In the genomic region with DNA sequence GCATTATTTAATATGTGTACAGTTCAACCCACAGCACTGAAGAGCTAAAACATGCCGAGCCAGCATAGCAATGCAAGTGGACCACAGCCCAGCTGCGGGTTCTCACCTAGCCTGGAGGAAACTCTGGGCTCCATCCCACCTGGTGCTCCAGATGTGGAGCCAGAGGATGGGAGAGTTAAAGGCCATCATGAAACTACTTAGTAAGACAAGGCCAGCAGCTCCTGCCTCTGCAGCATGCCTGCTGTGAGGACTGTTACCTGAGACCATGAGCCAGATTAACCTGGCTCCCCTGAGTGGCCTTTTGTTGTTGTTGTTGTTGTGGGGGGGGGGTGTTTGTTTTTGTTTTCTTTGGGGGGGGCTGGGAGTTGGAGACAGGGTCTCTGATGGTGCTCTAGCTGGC, we compare ENCODE assay signal across 26 mouse cellular contexts. TPM values are rescaled to one million over a fixed set of nuclear protein-coding genes. Genes with fewer than 3 reads are reported as not detected.
"Had no signal": no experiment of that assay in that cellular context is flagged by ENCODE, and none has a peak within 500 bp of the region (broad histone marks: within the 10 kb centered on the region; RNA-seq: fewer than 3 reads in every experiment).

No protein-coding gene starts in this region.

- H3K4me2 ChIP-seq: heart, embryonic 12.5 days; hindbrain, embryonic 13.5 days; hindbrain, embryonic 15.5 days; kidney, embryonic 15.5 days; limb, embryonic 13.5 days; limb, embryonic 15.5 days had no signal

- DNase-seq: gastrocnemius, adult 2 months; gastrocnemius, postnatal 10 days; gastrocnemius, postnatal 25 days; heart, adult 18-20 months; heart, postnatal 14 days; heart, postnatal 36 days; kidney, adult 11 months; kidney, adult 9 months; kidney, postnatal 14 days; kidney, postnatal 36 days; layer of hippocampus, adult 9-11 months; layer of hippocampus, postnatal 36 days; left cerebral cortex, postnatal 4 days had no signal

- H3K27me3 ChIP-seq: heart, embryonic 12.5 days; hindbrain, embryonic 13.5 days; hindbrain, embryonic 15.5 days; kidney, embryonic 15.5 days; limb, embryonic 13.5 days; limb, embryonic 15.5 days had no signal

- H3K36me3 ChIP-seq: heart, embryonic 10.5 days; heart, embryonic 12.5 days; hindbrain, embryonic 13.5 days; hindbrain, embryonic 15.5 days; kidney, embryonic 15.5 days; limb, embryonic 13.5 days; limb, embryonic 15.5 days had no signal

- H3K9me3 ChIP-seq: heart, embryonic 12.5 days; hindbrain, embryonic 13.5 days; hindbrain, embryonic 15.5 days; kidney, embryonic 15.5 days; limb, embryonic 13.5 days; limb, embryonic 15.5 days had no signal

- H3K27ac ChIP-seq: gastrocnemius, adult 2 months; heart, embryonic 10.5 days; hindbrain, embryonic 13.5 days; hindbrain, embryonic 15.5 days; hindbrain, postnatal 0 days; kidney, embryonic 15.5 days; kidney, postnatal 0 days; limb, embryonic 13.5 days; limb, embryonic 15.5 days had no signal

- H3K4me1 ChIP-seq: hindbrain, embryonic 13.5 days; hindbrain, embryonic 15.5 days; limb, embryonic 13.5 days; limb, embryonic 15.5 days had no signal

- H3K4me3 ChIP-seq: gastrocnemius, adult 2 months; heart, embryonic 10.5 days; heart, embryonic 12.5 days; hindbrain, embryonic 13.5 days; hindbrain, embryonic 15.5 days; kidney, embryonic 15.5 days; limb, embryonic 13.5 days; limb, embryonic 15.5 days had no signal

- H3K9ac ChIP-seq: heart, embryonic 12.5 days; hindbrain, embryonic 13.5 days; hindbrain, embryonic 15.5 days; kidney, embryonic 15.5 days; limb, embryonic 13.5 days; limb, embryonic 15.5 days had no signal

- ATAC-seq: hindbrain, postnatal 0 days; intestine, embryonic 16.5 days had no signal

RNA-seq across cellular contexts. Expression of gene Cldn15, which starts 23.0 kb away (rescaled TPM):
- total RNA-seq: hindbrain, postnatal 0 days; left cerebral cortex, adult 18-20 months; left cerebral cortex, postnatal 10 days; left cerebral cortex, postnatal 25 days had no signal
